ENCODE assay signal across 31 mouse cellular contexts in the genomic region with DNA sequence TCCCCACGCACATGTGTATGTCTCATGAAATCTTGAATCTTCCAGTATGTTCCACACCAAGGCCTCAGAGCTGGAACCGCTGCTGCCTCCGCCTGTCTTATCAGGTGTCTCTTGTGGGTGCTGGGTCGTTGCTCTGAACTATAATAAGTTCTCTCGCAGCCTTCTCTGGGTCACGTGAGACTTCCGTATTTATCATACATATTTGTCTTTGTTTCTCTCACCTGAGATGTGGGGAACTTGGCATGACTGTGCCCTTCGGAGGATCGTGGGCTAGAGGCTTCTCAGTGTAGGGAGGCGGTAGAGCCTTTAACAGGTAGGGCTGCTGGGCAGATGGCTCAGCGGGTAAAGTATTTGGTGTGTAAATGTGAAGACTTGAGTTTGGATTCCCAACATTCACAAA. TPM values are rescaled to one million over a fixed set of nuclear protein-coding genes. Genes with fewer than 3 reads are reported as not detected.
"Had no signal": no experiment of that assay in that cellular context is flagged by ENCODE, and none has a peak within 500 bp of the region (broad histone marks: within the 10 kb centered on the region; RNA-seq: fewer than 3 reads in every experiment).

No protein-coding gene starts in this region.

- H3K36me3 ChIP-seq: heart, embryonic 10.5 days; heart, embryonic 12.5 days; hindbrain, embryonic 10.5 days; hindbrain, embryonic 12.5 days; intestine, embryonic 15.5 days; kidney, embryonic 15.5 days; limb, embryonic 13.5 days; limb, embryonic 15.5 days; liver, embryonic 12.5 days had no signal

- H3K27me3 ChIP-seq: heart, embryonic 12.5 days; hindbrain, embryonic 12.5 days; intestine, embryonic 15.5 days; kidney, embryonic 15.5 days; limb, embryonic 13.5 days; limb, embryonic 15.5 days; liver, embryonic 12.5 days had no signal

- DNase-seq: gastrocnemius, adult 2 months; gastrocnemius, postnatal 10 days; gastrocnemius, postnatal 25 days; heart, adult 18-20 months; heart, postnatal 10 days; heart, postnatal 4 days; kidney, adult 18-20 months; kidney, postnatal 10 days; kidney, postnatal 25 days; kidney, postnatal 4 days; left cerebral cortex, postnatal 4 days had no signal

- H3K4me1 ChIP-seq: hindbrain, embryonic 12.5 days; intestine, embryonic 15.5 days; limb, embryonic 13.5 days; limb, embryonic 15.5 days; liver, embryonic 12.5 days had no signal

- H3K4me2 ChIP-seq: heart, embryonic 12.5 days; hindbrain, embryonic 12.5 days; hindbrain, embryonic 14.5 days; intestine, embryonic 15.5 days; kidney, embryonic 15.5 days; limb, embryonic 13.5 days; limb, embryonic 15.5 days; liver, embryonic 12.5 days had no signal

- H3K9ac ChIP-seq: heart, embryonic 12.5 days; hindbrain, embryonic 12.5 days; hindbrain, embryonic 14.5 days; intestine, embryonic 15.5 days; kidney, embryonic 15.5 days; limb, embryonic 13.5 days; limb, embryonic 15.5 days; liver, embryonic 12.5 days had no signal

- H3K4me3 ChIP-seq: gastrocnemius, adult 2 months; heart, embryonic 10.5 days; heart, embryonic 12.5 days; hindbrain, embryonic 10.5 days; hindbrain, embryonic 12.5 days; intestine, embryonic 15.5 days; kidney, embryonic 15.5 days; layer of hippocampus, adult 2 months; left cerebral cortex, adult 2 months; limb, embryonic 13.5 days; limb, embryonic 15.5 days; liver, embryonic 12.5 days had no signal

- H3K27ac ChIP-seq: gastrocnemius, adult 2 months; hindbrain, embryonic 10.5 days; hindbrain, embryonic 12.5 days; hindbrain, embryonic 14.5 days; intestine, embryonic 15.5 days; kidney, embryonic 15.5 days; layer of hippocampus, adult 2 months; left cerebral cortex, adult 2 months; limb, embryonic 13.5 days; limb, embryonic 15.5 days; liver, embryonic 12.5 days had no signal

- ATAC-seq: hindbrain, embryonic 16.5 days; inflammation-experienced regulatory T-cells, adult 6 months; intestine, embryonic 15.5 days; intestine, postnatal 0 days; liver, embryonic 12.5 days had no signal

- H3K9me3 ChIP-seq: heart, embryonic 10.5 days; heart, embryonic 12.5 days; hindbrain, embryonic 10.5 days; hindbrain, embryonic 12.5 days; intestine, embryonic 15.5 days; kidney, embryonic 15.5 days; limb, embryonic 13.5 days; limb, embryonic 15.5 days; liver, embryonic 12.5 days had no signal

RNA-seq across cellular contexts. Expression of gene Defb19, which starts 0.5 kb away (rescaled TPM):
- polyA plus RNA-seq: frontal cortex, adult 2 months; hindbrain, embryonic 10.5 days; hindbrain, embryonic 12.5 days; hindbrain, embryonic 14.5 days; hindbrain, embryonic 16.5 days; inflammation-experienced regulatory T-cells, adult 6 months; intestine, embryonic 15.5 days; limb, embryonic 11.5 days; limb, embryonic 13.5 days; limb, embryonic 15.5 days; liver, adult 2 months; liver, embryonic 12.5 days had no signal

RNA-seq across cellular contexts. Expression of gene Defb21, which starts 8.1 kb away (rescaled TPM):
- polyA plus RNA-seq: frontal cortex, adult 2 months; heart, embryonic 10.5 days; heart, embryonic 12.5 days; heart, embryonic 14.5 days; heart, embryonic 16.5 days; hindbrain, embryonic 10.5 days; hindbrain, embryonic 12.5 days; hindbrain, embryonic 14.5 days; hindbrain, embryonic 16.5 days; inflammation-experienced regulatory T-cells, adult 6 months; intestine, embryonic 15.5 days; intestine, postnatal 0 days; kidney, embryonic 15.5 days; limb, embryonic 11.5 days; limb, embryonic 13.5 days; limb, embryonic 15.5 days; liver, adult 2 months; liver, embryonic 12.5 days had no signal

RNA-seq across cellular contexts. Expression of gene Gm17416, which starts 11.5 kb away (rescaled TPM):
- polyA plus RNA-seq: frontal cortex, adult 2 months; heart, embryonic 10.5 days; heart, embryonic 12.5 days; heart, embryonic 14.5 days; heart, embryonic 16.5 days; hindbrain, embryonic 10.5 days; hindbrain, embryonic 12.5 days; hindbrain, embryonic 14.5 days; hindbrain, embryonic 16.5 days; inflammation-experienced regulatory T-cells, adult 6 months; intestine, embryonic 15.5 days; intestine, postnatal 0 days; kidney, embryonic 15.5 days; limb, embryonic 11.5 days; limb, embryonic 13.5 days; limb, embryonic 15.5 days; liver, adult 2 months; liver, embryonic 12.5 days had no signal

RNA-seq across cellular contexts. Expression of gene Defb45, which starts 18.6 kb away (rescaled TPM):
- polyA plus RNA-seq: frontal cortex, adult 2 months; heart, embryonic 10.5 days; heart, embryonic 12.5 days; heart, embryonic 14.5 days; heart, embryonic 16.5 days; hindbrain, embryonic 10.5 days; hindbrain, embryonic 12.5 days; hindbrain, embryonic 14.5 days; hindbrain, embryonic 16.5 days; inflammation-experienced regulatory T-cells, adult 6 months; intestine, embryonic 15.5 days; intestine, postnatal 0 days; kidney, embryonic 15.5 days; limb, embryonic 11.5 days; limb, embryonic 13.5 days; limb, embryonic 15.5 days; liver, adult 2 months; liver, embryonic 12.5 days had no signal

RNA-seq across cellular contexts. Expression of gene Defb36, which starts 23.5 kb away (rescaled TPM):
- polyA plus RNA-seq: frontal cortex, adult 2 months; heart, embryonic 10.5 days; heart, embryonic 12.5 days; heart, embryonic 14.5 days; heart, embryonic 16.5 days; hindbrain, embryonic 10.5 days; hindbrain, embryonic 12.5 days; hindbrain, embryonic 14.5 days; hindbrain, embryonic 16.5 days; inflammation-experienced regulatory T-cells, adult 6 months; intestine, embryonic 15.5 days; intestine, postnatal 0 days; limb, embryonic 11.5 days; limb, embryonic 13.5 days; limb, embryonic 15.5 days; liver, adult 2 months; liver, embryonic 12.5 days had no signal
